Mouse (Mus musculus) CD4-positive, CD25-positive, alpha-beta regulatory T cell (primary cell): ENCODE data around the gene BC147527. TPM values are rescaled to one million over a fixed set of nuclear protein-coding genes. Genes with fewer than 3 reads are reported as not detected.

ENCODE experiments used
- polyA plus RNA-seq: library from polyadenylated mRNA; unstranded; fragments of 100-300 nt; shearing (Covaris generic); gene quantifications from one replicate; pipeline ENCODE4 v1.2.1, GENCODE M21; 2017

Gene BC147527
- 85.1 TPM for polyA plus RNA-seq

DNA sequence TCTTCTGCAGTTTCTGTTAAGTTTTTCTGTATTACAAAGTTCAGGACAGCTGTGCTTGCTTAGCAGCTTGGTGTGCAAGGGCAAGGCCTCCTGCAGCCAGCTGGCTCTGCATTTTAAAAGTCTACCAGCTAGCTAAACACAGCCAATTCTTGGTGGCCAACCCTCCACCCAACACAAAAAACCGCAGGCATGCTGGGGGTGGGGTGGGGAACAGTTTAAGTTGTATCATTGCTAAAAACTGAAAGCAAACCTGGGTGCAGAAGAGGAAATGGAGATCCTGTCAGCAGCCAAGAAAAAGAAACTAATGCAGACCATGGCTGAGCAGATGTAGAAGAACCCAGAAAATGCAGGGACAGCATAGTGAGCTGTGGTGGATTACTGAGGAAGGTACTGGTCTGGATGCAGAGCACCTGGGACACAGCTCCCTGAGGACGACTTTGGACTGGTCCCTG is at the start of gene BC147527:
Gene BC147527 (plus strand): TSS at position 402 of the 452 bp plus-strand sequence.

DNA sequence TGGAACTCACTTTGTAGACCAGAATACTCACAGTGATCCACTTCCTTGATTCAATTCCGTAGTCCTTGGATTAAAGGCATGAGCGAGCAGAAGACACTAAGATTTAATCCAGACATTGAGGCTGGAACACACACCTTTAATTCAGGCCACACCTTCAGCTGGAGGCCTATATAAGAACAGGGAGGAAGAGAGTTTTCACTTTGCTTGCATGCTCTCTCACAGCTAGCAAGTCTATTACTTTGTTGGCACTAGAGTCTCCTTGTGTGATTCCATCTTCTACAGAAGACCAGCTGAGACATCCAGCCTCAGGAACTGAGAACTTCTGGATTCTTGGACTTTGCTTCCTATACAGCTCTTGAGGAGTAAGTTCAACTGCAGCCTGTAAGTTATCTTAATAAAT is 37.3 kb upstream of the BC147527 start, which contains the start of gene AF067061:
Gene AF067061 (plus strand): TSS at position 245 of the 400 bp plus-strand sequence.

GRCm38 (mm10) chr13:120316578-120316977 is 16.4 kb downstream of the BC147527 start, which contains the start of gene Tcstv3:
TSS of gene Tcstv3 (plus strand) at chr13:120316878.

Other genes with a start within 250 kb of the BC147527 start
- 0.17 TPM for gene Gm21188, start 248.2 kb upstream of the BC147527 start, polyA plus RNA-seq
- gene Gm20767, start 160.1 kb upstream of the BC147527 start, polyA plus RNA-seq = not detected
- not detected for gene Gm21818, start 128.0 kb upstream of the BC147527 start, polyA plus RNA-seq
- gene Gm21762, start 84.4 kb upstream of the BC147527 start, polyA plus RNA-seq = not detected
- not detected for gene Gm21731, start 61.3 kb upstream of the BC147527 start, polyA plus RNA-seq
- not detected for gene AF067061, start 37.3 kb upstream of the BC147527 start, polyA plus RNA-seq
- not detected for gene Tcstv3, start 16.5 kb downstream of the BC147527 start, polyA plus RNA-seq